Mouse (Mus musculus) kidney, adult 2 months (tissue): ENCODE measurements around the gene Sirt4. TPM values are rescaled to one million over a fixed set of nuclear protein-coding genes. Genes with fewer than 3 reads are reported as not detected.

Source experiments
- DNase-seq: peaks from one replicate; pipeline ENCODE4 v3.0.0; 2021
- H3K27ac ChIP-seq: fragments of 200-500 bp; 2 replicates; pipeline ENCODE4 v1.5.1; 2012; ENCODE audit warnings: low read depth, low read length, control low read depth, inconsistent platforms; ENCODE audit not compliant: insufficient read depth
- H3K27me3 ChIP-seq: fragments of 200-500 bp; replicated peaks from 2 replicates; pipeline ENCODE4 v1.6.1; 2012; ENCODE audit warnings: mild to moderate bottlenecking, moderate library complexity, low read length, inconsistent platforms; ENCODE audit not compliant: control insufficient read depth, insufficient read depth
- H3K36me3 ChIP-seq: fragments of 200-500 bp; 2 replicates; pipeline ENCODE4 v1.6.1; 2012; ENCODE audit warnings: mild to moderate bottlenecking, moderate library complexity, low read length, inconsistent platforms; ENCODE audit not compliant: control insufficient read depth, insufficient read depth
- H3K4me1 ChIP-seq: fragments of 200-500 bp; 2 replicates; pipeline ENCODE4 v1.6.1; 2011; ENCODE audit warnings: low read length; ENCODE audit not compliant: control insufficient read depth, insufficient read depth
- H3K4me3 ChIP-seq: fragments of 200-500 bp; 2 replicates; pipeline ENCODE4 v1.5.1; 2011; ENCODE audit warnings: mild to moderate bottlenecking, low read depth, low read length, control low read depth; ENCODE audit not compliant: insufficient read depth
- CTCF ChIP-seq: fragments of 200-500 bp; conservative IDR thresholded peaks from 2 replicates; pipeline ENCODE4 v1.5.1; 2011; ENCODE audit warnings: low read depth, mild to moderate bottlenecking, control low read depth, low read length, moderate library complexity, mixed read lengths; ENCODE audit not compliant: insufficient read depth, insufficient read length
- POLR2A ChIP-seq: fragments of 200-500 bp; IDR thresholded peaks from one replicate; pipeline ENCODE4 v1.6.1; 2011; ENCODE audit warnings: low read depth, low read length, control low read depth
- WGBS: fragments of 180-500 bp; shearing (Covaris S2); methylation state at CpG from one replicate; pipeline ENCODE4 v1.1.7; 2018; 5-methylcytosine and 5-hydroxymethylcytosine counted together
- polyA plus RNA-seq: library from polyadenylated mRNA; depleted of rRNA; stranded (reverse); fragments of >200 nt; gene quantifications from 2 replicates; pipeline ENCODE4 v1.2.3, GENCODE M21; 2012

The Sirt4 gene
- polyA plus RNA-seq, 1 experiment = 34.0 TPM

DNA sequence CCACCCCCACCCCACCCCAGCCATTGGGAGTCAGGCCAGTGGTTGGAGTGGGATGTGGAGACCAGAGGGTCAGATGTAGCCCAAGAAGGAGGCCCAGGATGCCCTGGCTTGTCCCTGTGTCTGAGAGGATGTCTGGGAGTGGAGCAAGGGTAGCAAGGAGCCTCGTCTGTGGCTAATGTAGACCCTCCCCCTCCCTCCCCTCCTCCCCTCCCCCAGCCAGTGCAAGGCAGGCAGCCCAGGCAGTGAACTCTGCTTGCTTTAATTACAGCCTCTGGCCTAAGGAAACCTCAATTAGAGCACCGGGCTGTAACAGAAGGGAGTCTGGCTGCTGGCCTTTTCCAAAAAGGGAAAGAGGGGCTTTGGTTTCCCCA, 46.6 kb downstream of the Sirt4 start:
- DNase-seq = no peak
- Histone ChIP-seq H3K27ac (no peak overlapping the region), H3K36me3 (no peaks in the 10 kb centered on the region), H3K4me3 (no peak overlapping the region), H3K27me3 (no peaks in the 10 kb centered on the region), H3K4me1 (no peaks in the 10 kb centered on the region)
- 52% methylated on average over 2 of the region's 2 CpGs for WGBS
- TF ChIP-seq POLR2A = no peak
- no peak for TF ChIP-seq CTCF

DNA sequence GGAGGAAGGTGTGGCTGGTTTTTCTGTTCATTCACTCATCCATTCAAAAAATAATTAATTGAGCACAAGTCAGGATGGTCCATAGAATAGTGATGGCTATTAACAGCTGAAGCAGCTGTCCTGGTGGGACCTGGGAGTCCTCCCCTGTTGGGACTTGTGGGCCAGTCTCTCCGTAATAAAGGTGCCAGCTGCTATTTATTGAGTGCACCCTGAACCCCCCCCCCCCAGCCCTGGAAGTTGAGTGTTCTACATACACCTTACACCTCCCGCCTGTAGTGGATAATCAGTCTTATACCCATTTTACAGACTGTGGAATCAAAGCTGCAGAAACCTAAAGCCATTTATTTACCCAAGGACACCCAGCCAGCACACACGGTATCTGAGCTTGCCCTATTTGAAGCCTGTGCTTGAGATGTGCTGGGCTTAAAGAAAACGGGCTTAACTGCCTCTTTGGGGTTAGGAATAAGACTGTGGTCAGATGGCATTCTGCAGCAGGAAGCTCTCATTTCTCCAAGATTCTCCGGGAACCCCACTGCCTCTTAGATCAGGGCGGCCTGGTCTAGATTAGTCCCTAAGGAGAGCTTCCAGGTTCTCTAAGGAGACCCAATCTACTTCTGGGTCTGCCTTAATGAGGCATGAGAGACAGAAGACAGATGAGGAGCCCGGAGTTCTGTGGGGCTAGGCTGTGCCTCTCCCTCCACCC, 47.1 kb downstream of the Sirt4 start:
- no peaks in the 10 kb centered on the region for H3K27me3 ChIP-seq
- no peaks in the 10 kb centered on the region for H3K36me3 ChIP-seq
- no peak overlapping the region for H3K4me3 ChIP-seq
- no peak for DNase-seq
- H3K4me1 ChIP-seq = no peaks in the 10 kb centered on the region
- WGBS = 83% methylated on average over 7 of the region's 7 CpGs
- TF ChIP-seq CTCF = no peak
- TF ChIP-seq POLR2A = no peak
- H3K27ac ChIP-seq = no peak overlapping the region

DNA sequence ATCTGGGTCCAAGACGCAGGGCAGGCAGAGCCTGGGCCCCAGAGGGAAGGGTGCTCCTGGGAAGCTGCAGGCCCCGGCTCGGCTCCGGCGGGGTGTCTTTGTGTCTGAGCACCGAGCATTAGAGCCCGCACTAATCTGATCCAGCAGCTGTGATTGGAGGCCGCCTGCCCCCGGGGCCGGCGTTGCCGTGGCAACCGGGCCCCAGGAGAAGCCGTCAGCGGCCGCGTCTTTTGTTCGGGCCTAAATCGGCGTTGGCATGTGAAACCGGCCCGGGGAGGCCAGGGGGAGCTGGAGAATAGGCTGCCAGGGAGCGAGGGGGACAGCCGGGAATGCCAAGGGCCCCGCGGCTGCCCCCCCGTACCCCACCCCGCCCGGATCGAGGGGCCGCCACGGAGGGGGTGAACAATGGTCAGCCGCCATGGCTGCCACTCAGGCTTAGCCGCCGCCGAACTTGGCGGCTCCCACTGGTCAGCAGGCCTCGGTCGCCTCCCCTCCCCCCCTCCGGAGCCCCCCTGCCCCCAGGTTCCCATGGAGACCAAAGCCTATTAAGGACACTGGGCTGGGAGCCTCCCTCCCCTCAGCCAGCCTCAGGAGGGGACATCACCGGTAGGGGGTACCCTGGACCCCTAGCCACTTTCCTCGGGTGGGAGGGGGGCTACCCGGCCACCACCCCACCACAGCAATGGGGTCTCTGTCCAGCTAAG, 48.0 kb downstream of the Sirt4 start:
- Histone ChIP-seq H3K27me3 (no peaks in the 10 kb centered on the region), H3K4me3 (0 out of 2 replicates have a peak overlapping the region, but pooled peaks have one; percentile 16), H3K36me3 (no peaks in the 10 kb centered on the region), H3K27ac (no peak overlapping the region), H3K4me1 (no peaks in the 10 kb centered on the region)
- 11% methylated on average over 41 of the region's 43 CpGs for WGBS
- peak; percentile 28 for DNase-seq
- TF ChIP-seq CTCF (no peak), POLR2A (no peak)

DNA sequence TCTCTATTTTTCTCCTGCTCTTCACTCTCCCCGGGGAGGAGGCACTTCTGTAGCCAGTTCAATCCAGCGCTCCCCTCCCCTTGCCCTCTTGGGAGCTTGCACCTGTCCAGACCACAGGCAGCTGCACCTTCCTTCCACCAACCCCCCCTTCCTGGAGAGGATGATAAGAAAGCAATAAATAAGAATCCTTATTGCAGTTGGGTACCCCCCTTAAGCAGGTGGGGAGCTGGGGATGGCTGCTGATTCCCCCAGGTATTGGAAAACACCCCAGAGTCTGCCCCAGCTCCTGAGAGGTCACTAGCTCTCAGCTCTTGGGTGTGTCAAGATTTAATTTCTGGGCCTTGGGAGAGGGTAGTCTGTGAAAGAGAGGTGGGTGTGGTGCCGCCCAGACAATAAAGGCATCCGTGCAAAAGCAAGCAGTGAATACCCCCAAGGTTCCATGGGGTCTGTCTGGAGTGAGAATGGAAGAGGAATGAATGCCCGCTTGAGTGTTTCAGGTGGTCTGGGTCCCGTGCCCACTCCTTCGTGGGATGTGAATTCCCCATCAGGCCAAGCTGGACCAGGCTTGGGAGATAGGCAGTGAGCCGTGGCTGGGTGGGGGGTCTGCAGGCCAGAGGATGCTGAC, 48.7 kb downstream of the Sirt4 start:
- DNase-seq = no peak
- Histone ChIP-seq H3K27me3 (no peaks in the 10 kb centered on the region), H3K27ac (no peak overlapping the region), H3K4me3 (no peak overlapping the region), H3K36me3 (no peaks in the 10 kb centered on the region), H3K4me1 (no peaks in the 10 kb centered on the region)
- TF ChIP-seq CTCF = no peak
- WGBS = 68% methylated on average over 8 of the region's 8 CpGs

DNA sequence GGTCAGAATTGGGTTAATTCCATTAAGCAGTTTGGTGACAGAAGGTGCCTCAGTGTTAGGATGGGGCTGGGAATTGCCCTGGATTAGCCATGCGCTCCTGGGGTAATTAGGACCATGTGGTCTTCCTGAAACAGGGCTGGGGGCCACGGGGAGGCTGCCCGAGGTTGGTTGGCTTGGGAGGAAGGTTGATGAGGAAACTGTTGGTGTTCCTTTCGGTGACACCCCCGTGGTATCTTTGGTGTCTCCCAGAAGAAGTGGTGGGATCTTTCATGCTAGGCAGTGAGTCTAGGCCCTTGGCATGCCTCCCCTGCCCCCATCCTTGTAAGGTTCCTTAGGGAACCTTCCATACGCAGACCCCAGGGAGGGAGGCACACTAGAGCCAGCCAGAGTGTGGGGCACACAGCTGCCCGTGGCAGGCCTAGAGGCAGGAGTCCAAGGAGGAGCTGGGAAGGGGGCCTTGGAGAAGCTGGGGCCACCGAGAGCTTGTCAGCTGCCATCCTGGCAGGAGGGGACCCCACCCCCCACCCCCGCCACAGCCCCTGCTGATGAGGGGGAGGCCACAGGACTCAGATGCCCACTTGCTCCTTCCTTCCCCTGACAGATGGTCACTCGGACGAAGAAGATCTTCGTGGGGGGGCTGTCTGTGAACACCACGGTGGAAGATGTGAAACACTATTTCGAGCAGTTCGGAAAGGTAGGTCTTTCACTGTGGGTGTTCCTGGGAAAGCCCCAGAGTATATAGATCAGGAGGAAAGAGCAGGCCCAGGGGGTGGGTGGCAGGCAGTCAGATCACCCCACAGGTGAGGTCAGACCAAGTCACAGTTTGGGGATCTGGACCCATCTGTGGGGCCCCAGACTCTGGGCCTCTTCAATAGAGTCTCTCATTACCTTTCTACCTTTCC, 49.4 kb downstream of the Sirt4 start:
- Histone ChIP-seq H3K27ac (no peak overlapping the region), H3K4me3 (no peak overlapping the region), H3K36me3 (no peaks in the 10 kb centered on the region), H3K4me1 (no peaks in the 10 kb centered on the region), H3K27me3 (no peaks in the 10 kb centered on the region; the same call in 1 of the 2 replicates)
- TF ChIP-seq POLR2A (no peak), CTCF (no peak)
- no peak for DNase-seq
- 73% methylated on average over 15 of the region's 15 CpGs for WGBS

DNA sequence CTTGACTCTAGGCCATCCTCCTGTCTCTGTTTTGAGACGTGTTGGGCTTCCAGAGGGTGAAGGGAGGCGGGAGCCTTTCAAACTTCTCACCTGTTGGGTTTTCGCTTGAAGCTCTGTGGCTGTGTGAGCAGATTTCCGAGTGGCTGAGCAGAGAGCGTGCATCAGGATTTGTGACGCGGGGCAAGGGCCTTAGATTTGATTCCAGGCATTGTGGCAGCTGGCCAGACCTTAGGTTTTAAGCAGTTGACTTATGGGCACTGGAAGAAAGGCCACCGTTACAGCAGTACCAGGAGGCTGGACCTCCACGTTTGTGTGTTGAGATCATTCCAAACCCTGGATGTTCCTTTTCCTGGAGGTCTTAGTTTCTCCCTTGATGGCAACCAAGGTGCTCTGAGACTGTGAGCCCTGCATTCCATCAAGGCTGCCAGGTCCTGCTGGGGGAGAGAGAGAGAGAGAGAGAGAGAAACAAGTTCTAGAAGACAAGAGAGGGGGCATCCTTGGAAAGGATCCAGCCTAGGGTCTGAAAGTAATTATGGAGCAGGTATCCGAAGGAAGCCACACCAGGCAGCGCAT, 50.2 kb downstream of the Sirt4 start:
- Histone ChIP-seq H3K4me3 (no peak overlapping the region), H3K4me1 (no peaks in the 10 kb centered on the region), H3K27me3 (no peaks in the 10 kb centered on the region; the same call in 1 of the 2 replicates), H3K27ac (no peak overlapping the region), H3K36me3 (no peaks in the 10 kb centered on the region)
- DNase-seq = no peak
- WGBS = 81% methylated on average over 11 of the region's 11 CpGs
- TF ChIP-seq POLR2A = no peak
- TF ChIP-seq CTCF = no peak
